Mouse (Mus musculus): ENCODE results near the gene Scn3a. TPM values are rescaled to one million over a fixed set of nuclear protein-coding genes. Genes with fewer than 3 reads are reported as not detected.
"Not testable (repeated sequence)": the region's sequence is repeated elsewhere in the genome, so short reads cannot be mapped to it uniquely, and the experiment has no call there.

Scn3a gene
- polyA plus RNA-seq, 1 experiment from 2014 or later = 0.46 TPM

GRCm38 (mm10) chr2:65471311-65471882, 96.0 kb downstream of the Scn3a start:
- WGBS = 77% methylated on average over 11 of the region's 11 CpGs
- no peak for DNase-seq (ENCODE audit: low spot score)
- no peaks in the 10 kb centered on the region for H3K4me1 ChIP-seq
- H3K27me3 ChIP-seq (ENCODE audit: insufficient read depth, poor library complexity, severe bottlenecking) = no peaks in the 10 kb centered on the region
- no peaks in the 10 kb centered on the region for H3K9me3 ChIP-seq
- H3K4me3 ChIP-seq = no peak overlapping the region
- no peaks in the 10 kb centered on the region for H3K36me3 ChIP-seq
- H3K27ac ChIP-seq = no peak overlapping the region

- H3K4me1 ChIP-seq = no peaks in the 10 kb centered on the region
- no peaks in the 10 kb centered on the region for H3K9me3 ChIP-seq
- no peak overlapping the region for H3K27ac ChIP-seq
- no peak for DNase-seq (ENCODE audit: low spot score)
- no peak overlapping the region for H3K4me3 ChIP-seq
- no peaks in the 10 kb centered on the region for H3K27me3 ChIP-seq (ENCODE audit: insufficient read depth, poor library complexity, severe bottlenecking)
- WGBS = 91% methylated on average over 5 of the region's 5 CpGs
- no peaks in the 10 kb centered on the region for H3K36me3 ChIP-seq
Measured at GRCm38 (mm10) chr2:65465694-65466093, 101.7 kb downstream of the Scn3a start.

GRCm38 (mm10) chr2:65453763-65454162, 113.7 kb downstream of the Scn3a start:
- H3K9me3 ChIP-seq = no peaks in the 10 kb centered on the region
- H3K4me1 ChIP-seq = no peaks in the 10 kb centered on the region
- H3K27me3 ChIP-seq (ENCODE audit: insufficient read depth, poor library complexity, severe bottlenecking) = no peaks in the 10 kb centered on the region
- H3K4me3 ChIP-seq = no peak overlapping the region
- 84% methylated on average over 6 of the region's 6 CpGs for WGBS
- H3K36me3 ChIP-seq = no peaks in the 10 kb centered on the region
- no peak for DNase-seq (ENCODE audit: low spot score)
- H3K27ac ChIP-seq = no peak overlapping the region

- H3K4me3 ChIP-seq, H3K36me3 ChIP-seq: not testable (repeated sequence)
- 93% methylated on average over 14 of the region's 14 CpGs for WGBS
Measured at GRCm38 (mm10) chr2:65451401-65452078, 115.9 kb downstream of the Scn3a start.

GRCm38 (mm10) chr2:65450449-65451360, 116.7 kb downstream of the Scn3a start:
- Histone ChIP-seq H3K27ac (no peak overlapping the region), H3K9me3 (no peaks in the 10 kb centered on the region), H3K27me3 (ENCODE audit: insufficient read depth, poor library complexity, severe bottlenecking) (no peaks in the 10 kb centered on the region), H3K4me1 (no peaks in the 10 kb centered on the region), H3K4me3 (no peak overlapping the region), H3K36me3 (no peaks in the 10 kb centered on the region)
- WGBS = 50% methylated on average over 2 of the region's 2 CpGs
- DNase-seq (ENCODE audit: low spot score) = no peak

More at GRCm38 (mm10) chr2:65451401-65452078, 115.9 kb downstream of the Scn3a start:
- DNase-seq (ENCODE audit: low spot score); H3K4me1 ChIP-seq; H3K9me3 ChIP-seq; H3K27ac ChIP-seq; H3K27me3 ChIP-seq (ENCODE audit: insufficient read depth, poor library complexity, severe bottlenecking): not testable (repeated sequence)

- Histone ChIP-seq H3K4me3 (no peak overlapping the region), H3K27ac (no peak overlapping the region), H3K36me3 (no peaks in the 10 kb centered on the region), H3K27me3 (ENCODE audit: insufficient read depth, poor library complexity, severe bottlenecking) (no peaks in the 10 kb centered on the region), H3K9me3 (no peaks in the 10 kb centered on the region), H3K4me1 (no peaks in the 10 kb centered on the region)
- WGBS = 84% methylated on average over 5 of the region's 5 CpGs
- DNase-seq (ENCODE audit: low spot score) = no peak
Measured at GRCm38 (mm10) chr2:65449126-65449828, 118.2 kb downstream of the Scn3a start.

GRCm38 (mm10) chr2:65443082-65443481, 124.3 kb downstream of the Scn3a start:
- 77% methylated on average over 4 of the region's 4 CpGs for WGBS
- no peaks in the 10 kb centered on the region for H3K9me3 ChIP-seq
- H3K4me3 ChIP-seq = no peak overlapping the region
- H3K4me1 ChIP-seq = peaks cover 12% of the 10 kb centered on the region; the same call in 1 of the 2 replicates
- no peak for DNase-seq (ENCODE audit: low spot score)
- H3K36me3 ChIP-seq = no peaks in the 10 kb centered on the region
- H3K27ac ChIP-seq = no peak overlapping the region
- no peaks in the 10 kb centered on the region for H3K27me3 ChIP-seq (ENCODE audit: insufficient read depth, poor library complexity, severe bottlenecking)

- Histone ChIP-seq H3K4me3 (no peak overlapping the region), H3K9me3 (no peaks in the 10 kb centered on the region), H3K27me3 (ENCODE audit: insufficient read depth, poor library complexity, severe bottlenecking) (no peaks in the 10 kb centered on the region), H3K36me3 (no peaks in the 10 kb centered on the region), H3K27ac (no peak overlapping the region), H3K4me1 (peaks cover 12% of the 10 kb centered on the region; the same call in 1 of the 2 replicates)
- DNase-seq (ENCODE audit: low spot score) = no peak
- 24% methylated on average over 5 of the region's 5 CpGs for WGBS
Measured at GRCm38 (mm10) chr2:65441566-65441965, 125.9 kb downstream of the Scn3a start.

- Histone ChIP-seq H3K4me3 (no peak overlapping the region), H3K27me3 (ENCODE audit: insufficient read depth, poor library complexity, severe bottlenecking) (no peaks in the 10 kb centered on the region), H3K9me3 (no peaks in the 10 kb centered on the region), H3K4me1 (peaks cover 12% of the 10 kb centered on the region; the same call in 1 of the 2 replicates), H3K36me3 (no peaks in the 10 kb centered on the region), H3K27ac (no peak overlapping the region)
- 84% methylated on average over 6 of the region's 6 CpGs for WGBS
- no peak for DNase-seq (ENCODE audit: low spot score)
Measured at GRCm38 (mm10) chr2:65441110-65441509, 126.3 kb downstream of the Scn3a start.

GRCm38 (mm10) chr2:65436917-65437316, 130.5 kb downstream of the Scn3a start:
- DNase-seq (ENCODE audit: low spot score) = no peak
- Histone ChIP-seq H3K4me1 (peaks cover 10% of the 10 kb centered on the region; the same call in 1 of the 2 replicates), H3K27ac (no peak overlapping the region), H3K36me3 (no peaks in the 10 kb centered on the region), H3K4me3 (no peak overlapping the region), H3K27me3 (ENCODE audit: insufficient read depth, poor library complexity, severe bottlenecking) (no peaks in the 10 kb centered on the region), H3K9me3 (no peaks in the 10 kb centered on the region)
- 69% methylated on average over 1 of the region's 1 CpGs for WGBS

- no peak for DNase-seq (ENCODE audit: low spot score)
- no peaks in the 10 kb centered on the region for H3K9me3 ChIP-seq
- H3K27ac ChIP-seq = no peak overlapping the region
- no peaks in the 10 kb centered on the region for H3K27me3 ChIP-seq (ENCODE audit: insufficient read depth, poor library complexity, severe bottlenecking)
- no peaks in the 10 kb centered on the region for H3K36me3 ChIP-seq
- no peak overlapping the region for H3K4me3 ChIP-seq
- no peaks in the 10 kb centered on the region for H3K4me1 ChIP-seq
- WGBS = 73% methylated on average over 5 of the region's 5 CpGs
Measured at GRCm38 (mm10) chr2:65423501-65423900, 143.9 kb downstream of the Scn3a start.

Data from heart, embryonic 10.5 days (tissue).